Mouse (Mus musculus) right cerebral cortex, adult 2 months (tissue): ENCODE measurements at regions not wholly inside any gene's neighbourhood (a gene's known extent, or its start where the extent isn't known, plus 50 kb on each side); places are given as distances from the start of the nearest gene placed in this dataset.

Experiments
- DNase-seq, 2 experiments: peaks; one replicate each; pipeline ENCODE4 v3.0.0; 2021 to 2022; ENCODE audit warnings: low spot score in 2 of 2

DNA sequence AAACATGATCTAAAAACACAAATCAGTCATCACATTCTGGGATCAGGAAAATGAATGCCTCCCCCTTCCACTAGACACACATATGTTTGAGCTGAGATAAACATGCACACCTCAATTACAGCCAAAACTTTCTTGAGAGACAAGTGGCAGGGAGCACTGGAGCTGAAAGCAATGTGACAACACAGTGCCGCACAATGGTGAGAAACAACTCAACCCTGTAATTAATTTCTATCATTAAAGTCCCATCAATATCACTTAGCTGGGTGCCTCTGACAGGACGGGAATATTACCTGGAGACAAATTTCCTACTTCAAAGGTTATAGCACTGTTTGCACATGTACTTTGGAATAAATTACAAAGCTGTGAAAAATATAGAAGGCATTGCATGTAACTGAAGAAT, 381.2 kb upstream of the Amd2 start:
- no peak for DNase-seq

DNA sequence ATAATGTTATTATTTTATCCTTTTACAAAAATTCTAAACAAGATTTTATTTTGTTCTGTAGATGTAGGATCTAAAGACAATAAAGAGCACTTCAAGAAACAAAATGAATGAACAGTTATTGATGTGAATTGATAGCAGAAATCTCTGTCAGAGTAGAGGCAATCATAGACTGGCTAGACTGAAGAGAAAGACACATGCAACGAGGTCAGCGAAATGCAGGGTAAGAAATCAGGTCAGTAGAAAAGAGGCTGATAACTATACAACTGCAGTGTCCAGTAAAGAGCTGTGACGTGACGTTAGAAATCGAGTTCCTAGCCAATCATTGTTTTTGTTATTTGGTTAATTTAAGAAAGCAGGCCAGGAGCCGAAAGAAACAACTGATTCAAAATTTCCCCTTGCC, 343.0 kb upstream of the Amd2 start:
- DNase-seq: no peak

DNA sequence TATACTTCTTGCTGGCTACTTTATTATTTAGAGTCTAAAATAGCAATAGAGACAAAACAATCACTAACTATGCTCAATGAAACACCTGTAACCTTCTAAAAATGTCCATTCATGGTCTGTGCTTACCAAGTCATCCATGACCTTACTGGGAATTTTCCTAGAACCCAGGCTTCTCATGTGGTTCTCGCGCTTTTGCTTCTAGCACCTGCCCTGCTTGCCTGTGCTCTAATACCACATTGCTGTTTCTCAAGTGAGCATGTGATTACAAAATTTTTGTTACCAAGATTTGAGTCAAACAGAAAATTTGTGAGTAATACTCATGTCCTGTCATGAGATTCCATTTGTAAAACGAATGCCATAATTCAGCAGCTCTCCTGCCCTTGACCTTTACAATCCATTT, 324.8 kb upstream of the Amd2 start:
- DNase-seq: no peak

DNA sequence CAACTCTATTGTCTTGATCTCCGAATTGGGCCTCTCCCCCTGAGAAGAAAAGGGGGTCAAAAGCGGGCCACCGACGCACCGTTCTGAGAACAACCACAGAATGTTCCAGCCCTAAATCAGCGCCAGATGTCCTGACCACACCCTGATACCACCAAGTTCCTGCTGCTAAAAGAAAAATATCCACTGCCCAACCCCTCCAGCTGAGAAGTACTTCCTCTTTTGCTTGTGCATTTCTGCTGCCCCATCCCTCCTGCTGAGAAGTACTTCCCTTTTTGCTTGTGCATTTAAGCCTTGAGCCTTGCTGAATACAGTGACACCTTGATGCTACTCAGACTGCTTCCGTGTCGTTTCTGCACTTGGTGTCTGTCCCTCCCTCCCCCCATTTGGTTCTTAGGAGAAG, 287.2 kb upstream of the Amd2 start:
- peak in 1 of 2 experiments; percentile 0 for DNase-seq

DNA sequence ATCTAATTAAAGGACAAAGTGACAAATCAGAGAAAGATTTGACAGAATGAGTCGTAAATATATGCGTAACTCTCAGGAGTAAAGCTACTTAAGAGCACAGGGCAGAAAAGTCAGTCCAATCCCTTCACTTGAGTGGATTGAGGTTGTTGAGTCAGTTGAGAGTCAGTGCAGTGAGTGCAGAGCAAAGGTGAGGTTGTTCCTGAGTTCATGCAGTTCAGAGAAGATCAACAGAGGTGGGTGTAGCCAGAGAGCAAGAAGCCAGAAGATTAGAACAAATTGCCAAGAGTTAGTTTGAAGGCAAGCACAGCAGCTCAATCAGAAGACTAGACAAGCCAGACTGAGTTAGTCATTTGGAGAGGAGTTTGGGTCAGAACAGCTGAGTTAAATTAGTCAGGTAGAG, 237.4 kb upstream of the Amd2 start:
- DNase-seq: no peak

DNA sequence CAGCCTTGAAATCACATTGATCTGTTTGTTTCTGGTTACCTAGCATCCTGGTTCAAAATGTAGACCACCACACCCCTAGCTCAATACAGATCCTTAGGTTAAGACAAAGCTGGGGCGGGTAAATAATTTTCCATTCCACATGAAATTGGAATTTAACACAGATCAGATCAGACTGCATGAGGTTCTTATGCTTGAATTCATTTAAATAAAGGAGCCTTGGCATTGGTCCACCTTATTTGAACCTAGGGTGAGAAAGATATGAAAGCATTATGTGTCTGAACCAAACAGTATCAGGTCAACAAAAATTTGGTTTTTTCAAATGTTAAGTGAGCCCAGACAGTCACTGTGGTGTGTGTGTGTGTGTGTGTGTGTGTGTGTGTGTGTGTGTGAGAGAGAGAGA, 234.3 kb upstream of the Amd2 start:
- no peak for DNase-seq

DNA sequence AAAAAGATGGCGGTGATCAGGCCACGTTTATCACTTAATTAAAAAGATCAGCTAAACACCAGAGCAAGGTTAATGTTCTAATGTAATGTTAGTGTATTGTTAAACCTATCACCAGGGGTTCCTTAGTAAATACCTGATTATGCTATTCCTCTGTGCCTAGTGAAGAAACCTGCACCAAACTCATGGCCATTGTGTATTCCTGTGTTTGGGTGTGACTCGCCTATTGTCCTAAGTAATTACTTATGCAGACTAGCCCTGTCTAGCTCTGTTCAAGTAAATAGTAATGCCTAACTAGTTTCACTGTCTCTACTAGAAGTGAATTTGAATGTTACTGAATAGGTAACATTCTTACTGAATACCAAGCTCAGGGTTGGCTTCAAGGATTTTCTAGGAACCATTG, 231.6 kb upstream of the Amd2 start:
- DNase-seq: no peak

DNA sequence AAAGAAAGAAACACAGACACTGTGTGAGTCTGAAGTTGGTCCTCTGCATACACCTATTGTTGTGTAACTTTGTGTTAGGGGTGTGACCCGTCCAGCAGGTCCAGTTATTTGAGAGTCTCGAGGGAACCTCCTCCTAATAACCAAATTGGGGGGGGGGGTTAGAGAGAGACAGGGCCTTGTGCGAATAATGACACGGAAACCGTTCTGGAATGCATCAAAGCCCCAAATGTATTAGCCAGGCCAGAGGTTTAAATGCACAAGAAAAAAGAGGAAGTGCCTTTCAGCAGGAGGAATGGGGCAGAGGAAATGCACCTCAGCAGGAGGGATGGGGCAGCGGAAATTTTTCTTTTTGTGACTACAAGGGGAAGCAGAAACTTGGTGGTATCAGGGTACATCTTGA, 228.9 kb upstream of the Amd2 start:
- no peak for DNase-seq
